Mouse (Mus musculus): ENCODE measurements around the gene Uck1. TPM values are rescaled to one million over a fixed set of nuclear protein-coding genes. Genes with fewer than 3 reads are reported as not detected.

The Uck1 gene
- total and polyA plus RNA-seq, 3 experiments, result 41.7 to 53.2 (median 50.0) TPM

DNA sequence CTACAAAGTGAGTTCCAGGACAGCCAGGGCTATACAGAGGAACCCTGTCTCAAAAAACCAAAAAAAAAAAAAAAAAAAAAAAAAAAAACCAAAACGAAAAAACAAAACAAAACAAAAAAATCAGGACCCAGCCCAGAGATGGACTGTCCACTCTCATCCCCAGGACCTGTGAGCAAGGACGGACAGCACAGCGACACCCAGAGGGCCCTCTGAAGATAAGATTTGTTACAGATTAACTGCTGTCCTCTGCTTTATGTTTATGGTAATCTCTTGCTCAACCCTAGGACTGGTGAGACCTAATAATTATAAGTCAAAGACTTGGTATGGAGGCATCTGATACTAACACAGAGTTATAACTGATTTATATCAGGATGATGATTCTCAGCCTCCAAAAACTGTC is 15.9 kb upstream of the Uck1 start:
- no peaks in the 10 kb centered on the region for H3K4me1 ChIP-seq (ENCODE audit: insufficient read depth, low read depth, low read length)
- DNase-seq (ENCODE audit: low spot score) (no peak), ATAC-seq (ENCODE audit: extremely low read depth, insufficient number of reproducible peaks, low FRiP score, poor library complexity, severe bottlenecking) (no peak)
- H3K36me3 ChIP-seq (replicated peaks), result peaks cover 43% of the 10 kb centered on the region
- TF ChIP-seq CTCF (IDR thresholded peaks at IDR 0.05; ENCODE audit: low read depth, low read length), result no peak
- TF ChIP-seq GATA2 (IDR thresholded peaks at IDR 0.05; ENCODE audit: borderline replicate concordance, low read depth, low read length), result no peak
- no peak for TF ChIP-seq TAL1 (conservative IDR thresholded peaks at IDR 0.05; ENCODE audit: low read depth, low read length)
- 0 out of 2 replicates have a peak, but pooled peaks cover 2% of the 10 kb centered on the region for H3K27me3 ChIP-seq (ENCODE audit: insufficient read depth, low read length)
- H3K9me3 ChIP-seq (replicated peaks), result peaks cover 14% of the 10 kb centered on the region
- H3K4me3 ChIP-seq (ENCODE audit: low read depth, low read length), result no peak overlapping the region

DNA sequence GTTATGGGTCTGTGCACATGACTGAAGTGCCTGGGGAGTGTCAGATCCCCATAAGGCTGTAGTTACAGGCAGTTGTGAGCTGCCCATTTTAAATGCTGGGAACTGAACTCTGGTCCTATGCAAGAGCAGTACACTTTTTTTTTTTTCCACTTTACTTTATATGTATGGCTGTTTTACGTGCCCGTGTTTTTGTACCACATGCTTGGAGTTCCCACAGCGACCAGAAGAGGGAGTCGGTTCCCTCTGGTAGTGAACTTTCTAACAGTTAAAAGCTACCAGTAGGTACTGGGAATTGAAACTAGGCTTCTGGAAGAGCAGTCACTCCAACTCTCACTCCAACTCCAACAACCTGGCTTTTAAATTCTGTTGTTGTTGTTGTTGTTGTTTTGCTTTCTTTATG is 676 bp upstream of the Uck1 start:
- no peaks in the 10 kb centered on the region for H3K9me3 ChIP-seq (replicated peaks)
- peaks cover 30% of the 10 kb centered on the region for H3K4me1 ChIP-seq (ENCODE audit: insufficient read depth, low read depth, low read length)
- H3K27me3 ChIP-seq (ENCODE audit: insufficient read depth, low read length), result peaks cover 10% of the 10 kb centered on the region
- H3K4me3 ChIP-seq (ENCODE audit: low read depth, low read length), result no peak overlapping the region; the same call in 1 of the 2 replicates
- no peak for TF ChIP-seq POLR2AphosphoS5 (IDR thresholded peaks at IDR 0.05; ENCODE audit: insufficient replicate concordance, low read depth, low read length)
- TF ChIP-seq TAL1 (conservative IDR thresholded peaks at IDR 0.05; ENCODE audit: low read depth, low read length), result no peak
- TF ChIP-seq CTCF (IDR thresholded peaks at IDR 0.05; ENCODE audit: low read depth, low read length), result peak; percentile 54; the same call in 1 of the 2 replicates
- no peak for TF ChIP-seq GATA2 (IDR thresholded peaks at IDR 0.05; ENCODE audit: borderline replicate concordance, low read depth, low read length)
- TF ChIP-seq GATA1 (IDR thresholded peaks at IDR 0.05; ENCODE audit: borderline replicate concordance, low read length), result no peak
- peaks cover 34% of the 10 kb centered on the region for H3K36me3 ChIP-seq (replicated peaks)
- ATAC-seq (ENCODE audit: extremely low read depth, insufficient number of reproducible peaks, low FRiP score, poor library complexity, severe bottlenecking) (no peak), DNase-seq (ENCODE audit: low spot score) (no peak)

- H3K36me3 ChIP-seq (replicated peaks), result peaks cover 43% of the 10 kb centered on the region
- DNase-seq (ENCODE audit: low spot score) (no peak), ATAC-seq (ENCODE audit: extremely low read depth, insufficient number of reproducible peaks, low FRiP score, poor library complexity, severe bottlenecking) (no peak)
- peaks cover 6% of the 10 kb centered on the region; the same call in 1 of the 2 replicates for H3K27me3 ChIP-seq (ENCODE audit: insufficient read depth, low read length)
- TF ChIP-seq CTCF (IDR thresholded peaks at IDR 0.05; ENCODE audit: low read depth, low read length), result no peak
- TF ChIP-seq GATA1 (IDR thresholded peaks at IDR 0.05; ENCODE audit: borderline replicate concordance, low read length), result no peak
- TF ChIP-seq TAL1 (conservative IDR thresholded peaks at IDR 0.05; ENCODE audit: low read depth, low read length), result no peak
- no peak for TF ChIP-seq GATA2 (IDR thresholded peaks at IDR 0.05; ENCODE audit: borderline replicate concordance, low read depth, low read length)
- no peak for TF ChIP-seq POLR2AphosphoS5 (IDR thresholded peaks at IDR 0.05; ENCODE audit: insufficient replicate concordance, low read depth, low read length)
- no peaks in the 10 kb centered on the region for H3K9me3 ChIP-seq (replicated peaks)
- H3K4me1 ChIP-seq (ENCODE audit: insufficient read depth, low read depth, low read length), result peaks cover 30% of the 10 kb centered on the region
- peak overlapping the region; percentile 96 for H3K4me3 ChIP-seq (ENCODE audit: low read depth, low read length)
Measured at GRCm38 (mm10) chr2:32258887-32259533, 949 bp downstream of the Uck1 start.

DNA sequence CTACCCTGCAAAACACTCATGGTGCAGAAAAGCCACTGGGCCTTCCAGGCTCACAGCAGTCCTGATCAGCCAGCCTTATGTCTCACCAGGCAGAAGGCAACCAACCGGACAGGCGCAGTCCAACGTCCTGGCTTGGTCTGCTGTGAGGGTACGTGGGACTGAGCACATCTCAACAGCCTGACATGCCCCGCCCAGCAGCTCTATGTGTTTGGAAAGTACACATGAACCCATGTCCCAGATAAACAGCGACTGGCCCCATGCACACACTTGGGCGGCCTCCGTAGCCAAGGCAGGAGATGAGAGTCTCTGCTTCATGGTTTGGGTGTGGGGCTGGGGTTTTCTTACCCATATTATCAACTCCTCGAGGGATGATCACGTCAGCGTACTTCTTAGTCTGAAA is 3.7 kb downstream of the Uck1 start:
- no peak for TF ChIP-seq POLR2AphosphoS5 (IDR thresholded peaks at IDR 0.05; ENCODE audit: insufficient replicate concordance, low read depth, low read length)
- TF ChIP-seq GATA1 (IDR thresholded peaks at IDR 0.05; ENCODE audit: borderline replicate concordance, low read length), result no peak
- no peak for TF ChIP-seq TAL1 (conservative IDR thresholded peaks at IDR 0.05; ENCODE audit: low read depth, low read length)
- no peak for TF ChIP-seq GATA2 (IDR thresholded peaks at IDR 0.05; ENCODE audit: borderline replicate concordance, low read depth, low read length)
- no peak for TF ChIP-seq CTCF (IDR thresholded peaks at IDR 0.05; ENCODE audit: low read depth, low read length)
- H3K4me3 ChIP-seq (ENCODE audit: low read depth, low read length), result no peak overlapping the region
- ATAC-seq (ENCODE audit: extremely low read depth, insufficient number of reproducible peaks, low FRiP score, poor library complexity, severe bottlenecking) (no peak), DNase-seq (ENCODE audit: low spot score) (no peak)
- no peaks in the 10 kb centered on the region for H3K9me3 ChIP-seq (replicated peaks)
- peaks cover 71% of the 10 kb centered on the region for H3K36me3 ChIP-seq (replicated peaks)
- H3K4me1 ChIP-seq (ENCODE audit: insufficient read depth, low read depth, low read length), result peaks cover 38% of the 10 kb centered on the region
- H3K27me3 ChIP-seq (ENCODE audit: insufficient read depth, low read length), result no peaks in the 10 kb centered on the region

DNA sequence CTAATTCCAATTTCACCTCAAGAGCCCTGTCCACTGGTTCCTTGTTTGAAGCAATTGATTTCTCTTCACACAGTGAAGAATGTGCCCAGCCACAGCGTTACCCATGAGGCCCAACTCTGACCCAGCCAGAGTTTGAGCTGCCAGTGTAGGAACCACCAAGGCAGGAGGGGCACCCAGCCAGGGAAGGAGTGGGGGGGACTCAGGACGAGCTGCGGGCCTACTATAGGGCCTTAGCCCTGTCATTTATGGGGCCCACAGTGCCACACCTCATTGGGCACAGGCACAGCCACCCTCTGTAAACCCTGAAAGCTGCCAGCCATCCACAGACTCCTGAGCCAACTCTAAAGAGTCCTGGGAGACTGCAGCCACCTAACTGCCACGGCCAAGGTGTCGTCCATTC is 5.4 kb downstream of the Uck1 start:
- H3K36me3 ChIP-seq (replicated peaks), result peaks cover 88% of the 10 kb centered on the region
- peaks cover 30% of the 10 kb centered on the region for H3K4me1 ChIP-seq (ENCODE audit: insufficient read depth, low read depth, low read length)
- DNase-seq (ENCODE audit: low spot score) (no peak), ATAC-seq (ENCODE audit: extremely low read depth, insufficient number of reproducible peaks, low FRiP score, poor library complexity, severe bottlenecking) (no peak)
- H3K4me3 ChIP-seq (ENCODE audit: low read depth, low read length), result no peak overlapping the region
- no peaks in the 10 kb centered on the region for H3K27me3 ChIP-seq (ENCODE audit: insufficient read depth, low read length)
- TF ChIP-seq GATA2 (IDR thresholded peaks at IDR 0.05; ENCODE audit: borderline replicate concordance, low read depth, low read length) (no peak), TAL1 (conservative IDR thresholded peaks at IDR 0.05; ENCODE audit: low read depth, low read length) (no peak), POLR2AphosphoS5 (IDR thresholded peaks at IDR 0.05; ENCODE audit: insufficient replicate concordance, low read depth, low read length) (no peak), GATA1 (IDR thresholded peaks at IDR 0.05; ENCODE audit: borderline replicate concordance, low read length) (no peak), CTCF (IDR thresholded peaks at IDR 0.05; ENCODE audit: low read depth, low read length) (no peak)
- no peaks in the 10 kb centered on the region for H3K9me3 ChIP-seq (replicated peaks)

DNA sequence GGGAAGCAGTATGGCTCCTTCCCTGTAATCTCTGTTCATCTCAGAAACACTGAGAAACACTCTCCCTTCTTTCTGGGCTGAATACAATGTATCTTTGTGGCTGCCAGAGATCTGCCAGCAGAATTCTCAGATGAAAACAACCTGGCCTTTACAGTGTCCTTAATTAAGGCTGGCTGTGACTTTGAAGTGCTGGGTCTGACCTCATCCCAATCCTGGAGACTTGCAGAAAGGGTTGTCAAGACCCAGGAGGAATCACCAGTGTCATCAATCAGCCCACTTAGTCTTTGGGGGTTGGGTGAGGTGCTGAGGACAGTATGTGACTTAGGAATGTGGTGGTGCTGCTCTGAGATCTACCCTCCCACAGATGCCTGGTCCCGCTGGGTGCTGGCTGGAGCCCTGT is 6.6 kb downstream of the Uck1 start:
- Histone ChIP-seq H3K4me3 (ENCODE audit: low read depth, low read length) (no peak overlapping the region), H3K4me1 (ENCODE audit: insufficient read depth, low read depth, low read length) (peaks cover 20% of the 10 kb centered on the region), H3K27me3 (ENCODE audit: insufficient read depth, low read length) (no peaks in the 10 kb centered on the region), H3K9me3 (replicated peaks) (no peaks in the 10 kb centered on the region), H3K36me3 (replicated peaks) (peaks cover 90% of the 10 kb centered on the region)
- DNase-seq (ENCODE audit: low spot score), result no peak
- TF ChIP-seq CTCF (IDR thresholded peaks at IDR 0.05; ENCODE audit: low read depth, low read length) (no peak), GATA2 (IDR thresholded peaks at IDR 0.05; ENCODE audit: borderline replicate concordance, low read depth, low read length) (no peak), POLR2AphosphoS5 (IDR thresholded peaks at IDR 0.05; ENCODE audit: insufficient replicate concordance, low read depth, low read length) (no peak), TAL1 (conservative IDR thresholded peaks at IDR 0.05; ENCODE audit: low read depth, low read length) (no peak), GATA1 (IDR thresholded peaks at IDR 0.05; ENCODE audit: borderline replicate concordance, low read length) (no peak)
- no peak for ATAC-seq (ENCODE audit: extremely low read depth, insufficient number of reproducible peaks, low FRiP score, poor library complexity, severe bottlenecking)
